Mouse (Mus musculus): ENCODE results near the gene Thbd.

GRCm38 (mm10) chr2:148425709-148426382 is 17.9 kb upstream of the Thbd start:
- no peak for TF ChIP-seq CTCF (IDR thresholded peaks at IDR 0.05; ENCODE audit: extremely low read depth, insufficient read depth, insufficient read length, insufficient replicate concordance)
- no peak for TF ChIP-seq POLR2A (IDR thresholded peaks at IDR 0.05; ENCODE audit: low read depth, low read length)

All from spleen, adult 2 months (tissue).